Mouse (Mus musculus) erythroblast, adult 5-6 weeks (primary cell): ENCODE results near the gene Stbd1. TPM values are rescaled to one million over a fixed set of nuclear protein-coding genes. Genes with fewer than 3 reads are reported as not detected.

ENCODE experiments used
- ATAC-seq: replicated peaks from 2 replicates; pipeline ENCODE4 v1.8.0; 2016; ENCODE audit warnings: moderate number of reproducible peaks, mild to moderate bottlenecking, moderate TSS enrichment, inconsistent platforms; ENCODE audit not compliant: poor library complexity, low FRiP score, severe bottlenecking
- total RNA-seq, 2 experiments: library from RNA; stranded (forward) in 1 of 2; stranded (reverse) in 1 of 2; fragments of 150-400 nt in 1 of 2; fragments of 200-764, 138-1000 nt in 1 of 2; gene quantifications; 2 replicates each; pipeline versions ENCODE4 v1.2.3 to v1.2.4; 2015 to 2017; ENCODE audit warnings: low replicate concordance in 2 of 2

Gene Stbd1
- total RNA-seq, 2 experiments from 2014 or later = 2.0 TPM; not detected in 1

GRCm38 (mm10) chr5:92633526-92633925, 30.7 kb downstream of the Stbd1 start:
- no peak for ATAC-seq

GRCm38 (mm10) chr5:92634916-92635315, 32.1 kb downstream of the Stbd1 start:
- ATAC-seq = no peak

GRCm38 (mm10) chr5:92635891-92636290, 33.0 kb downstream of the Stbd1 start:
- no peak for ATAC-seq

- ATAC-seq = no peak
Measured at GRCm38 (mm10) chr5:92640861-92641260, 38.0 kb downstream of the Stbd1 start.

Other genes with a start within 250 kb of the Stbd1 start
- 27.3 and 28.4 TPM in 2 replicates for gene Nup54, start 167.8 kb upstream of the Stbd1 start, total RNA-seq (2015; ENCODE audit: low replicate concordance)
- 16.9 and 35.0 TPM in 2 replicates for gene Nup54, start 167.8 kb upstream of the Stbd1 start, total RNA-seq (2017; ENCODE audit: low replicate concordance)
- gene Scarb2, start 96.2 kb upstream of the Stbd1 start, total RNA-seq (2015; ENCODE audit: low replicate concordance) = 7.9 and 10.7 TPM in 2 replicates
- gene Scarb2, start 96.2 kb upstream of the Stbd1 start, total RNA-seq (2017; ENCODE audit: low replicate concordance) = 12.0 and 15.9 TPM in 2 replicates
- gene Fam47e, start 48.0 kb upstream of the Stbd1 start, total RNA-seq (2015; ENCODE audit: low replicate concordance) = not detected in 2 replicates
- gene Fam47e, start 48.0 kb upstream of the Stbd1 start, total RNA-seq (2017; ENCODE audit: low replicate concordance) = not detected in 2 replicates
- 0.77 and 2.9 TPM in 2 replicates for gene Ccdc158, start 72.2 kb downstream of the Stbd1 start, total RNA-seq (2015; ENCODE audit: low replicate concordance)
- 0.56 TPM in 1 of 2 replicates, not detected in the other for gene Ccdc158, start 72.2 kb downstream of the Stbd1 start, total RNA-seq (2017; ENCODE audit: low replicate concordance)
- 0.96 TPM in 1 of 2 replicates, not detected in the other for gene Shroom3, start 80.4 kb downstream of the Stbd1 start, total RNA-seq (2015; ENCODE audit: low replicate concordance)
- gene Shroom3, start 80.4 kb downstream of the Stbd1 start, total RNA-seq (2017; ENCODE audit: low replicate concordance) = not detected in 2 replicates